Mouse (Mus musculus) 3134 (cell line): Measurements from ENCODE around the gene Fchsd2.

Experiments
- DNase-seq: peaks from one replicate; pipeline ENCODE4 v3.0.0-alpha.2; 2011; ENCODE audit warnings: low spot score; ENCODE audit not compliant: insufficient read length; ENCODE audit errors: extremely low read depth

Gene Fchsd2

DNA sequence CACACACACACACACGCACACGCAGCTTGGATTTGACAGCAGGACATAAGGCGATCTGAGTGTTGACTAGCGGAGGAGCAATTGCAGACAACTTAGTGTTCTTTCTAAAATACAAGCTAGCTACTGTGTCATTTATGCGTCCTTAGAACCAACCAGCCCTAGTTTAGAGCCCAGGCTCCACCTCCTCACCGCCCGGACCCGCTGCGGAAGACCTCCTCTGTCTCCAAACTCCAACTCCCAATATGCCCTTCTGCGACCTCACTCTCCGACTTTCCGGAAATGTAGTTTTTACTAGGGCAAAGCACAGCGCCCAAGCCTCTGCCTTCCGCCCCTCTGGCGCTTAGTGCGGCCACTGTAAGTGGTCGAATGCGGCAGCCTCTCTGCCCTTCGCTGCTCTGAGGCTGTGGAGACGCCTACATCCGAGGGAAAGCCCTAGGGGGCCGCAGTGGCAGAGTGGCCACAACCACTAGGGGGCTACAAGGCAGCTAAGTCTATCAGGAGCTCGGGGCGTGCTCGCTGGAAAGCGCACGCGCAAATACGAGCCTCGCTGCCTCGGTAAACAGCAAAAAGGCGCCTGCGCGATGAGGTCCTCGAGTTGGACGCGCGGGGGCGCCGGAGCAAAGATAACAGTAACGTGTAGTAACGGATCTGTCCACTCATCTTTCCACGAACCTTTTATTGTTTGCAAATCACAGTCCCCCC lies 217.8 kb downstream of the Fchsd2 start:
- peak; percentile 94 for DNase-seq

DNA sequence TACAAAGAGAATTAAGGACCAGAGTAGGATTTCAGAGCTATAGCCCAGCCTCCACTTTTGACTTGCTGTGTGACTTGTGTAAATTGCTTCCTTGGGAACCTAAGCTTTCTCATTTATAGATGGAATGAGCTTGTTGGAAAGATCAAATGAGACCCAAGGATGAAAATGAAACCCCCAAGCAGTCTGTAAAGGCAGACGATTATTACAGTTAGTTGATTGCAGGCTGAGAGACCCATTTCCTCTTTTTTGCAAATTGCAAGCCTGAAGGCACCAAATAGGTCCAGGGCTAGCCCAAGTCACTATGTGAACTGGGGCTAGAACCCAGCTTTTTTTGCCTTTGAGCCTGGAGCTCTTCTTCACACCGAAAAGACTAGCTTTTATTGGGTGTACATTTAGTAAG lies 218.4 kb downstream of the Fchsd2 start:
- DNase-seq: no peak

DNA sequence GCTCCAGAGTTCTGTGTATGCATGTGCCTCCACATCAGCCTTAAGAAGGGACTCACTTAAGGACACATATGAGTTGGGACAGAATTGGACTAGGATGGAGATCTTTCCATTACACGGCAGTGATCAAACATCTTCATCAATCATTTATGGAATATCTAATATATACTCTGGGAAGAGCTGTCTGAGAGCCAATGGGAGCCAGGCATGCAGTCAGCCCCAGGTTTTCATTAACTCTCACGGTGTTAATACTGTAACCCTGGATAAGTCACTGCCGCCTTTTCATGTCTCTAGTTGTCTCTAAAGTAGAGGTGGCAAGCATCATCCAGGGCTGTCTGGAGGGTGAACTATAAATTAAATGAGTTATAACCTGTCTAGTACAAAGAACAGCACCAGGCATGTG lies 220.4 kb downstream of the Fchsd2 start:
- DNase-seq: no peak

DNA sequence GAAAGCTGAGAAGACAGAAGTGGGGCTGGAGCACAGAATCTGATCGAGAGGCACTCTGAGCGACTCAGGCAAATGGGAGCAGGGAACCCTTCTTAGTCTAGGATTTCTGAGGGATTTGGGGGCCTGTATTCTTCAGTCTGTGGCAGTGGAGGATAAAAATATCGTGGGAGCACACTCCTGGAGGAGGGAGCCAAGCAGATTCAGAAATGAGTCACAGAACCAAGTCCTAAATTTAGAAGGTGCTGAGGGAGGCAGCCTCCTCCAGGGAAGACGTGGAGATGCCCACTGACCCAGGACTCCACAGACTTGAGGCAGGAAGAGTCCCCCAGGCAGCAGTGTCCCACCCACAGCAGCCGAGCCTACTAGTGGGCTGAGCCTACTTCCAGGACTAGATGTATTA lies 221.7 kb downstream of the Fchsd2 start:
- DNase-seq: no peak

DNA sequence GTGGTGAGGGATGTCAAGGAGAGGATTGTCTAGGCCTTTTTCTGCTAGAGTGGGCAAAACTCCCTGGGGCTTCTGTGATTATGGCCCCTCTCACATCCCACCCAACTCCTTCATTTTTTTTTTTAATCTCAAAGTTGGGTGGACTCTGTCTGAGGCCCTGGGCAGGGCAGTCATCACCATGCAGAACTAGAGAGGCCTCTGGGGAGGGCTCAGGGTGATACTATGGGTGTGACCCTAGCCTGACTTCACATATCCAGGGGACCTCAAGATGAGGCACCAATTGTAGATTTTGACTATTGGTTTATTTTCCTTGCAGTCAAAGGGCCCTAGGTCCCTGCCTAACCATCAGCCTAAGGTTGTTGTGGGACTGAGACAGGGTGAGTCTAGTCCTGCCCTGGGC lies 223.0 kb downstream of the Fchsd2 start:
- DNase-seq: no peak

DNA sequence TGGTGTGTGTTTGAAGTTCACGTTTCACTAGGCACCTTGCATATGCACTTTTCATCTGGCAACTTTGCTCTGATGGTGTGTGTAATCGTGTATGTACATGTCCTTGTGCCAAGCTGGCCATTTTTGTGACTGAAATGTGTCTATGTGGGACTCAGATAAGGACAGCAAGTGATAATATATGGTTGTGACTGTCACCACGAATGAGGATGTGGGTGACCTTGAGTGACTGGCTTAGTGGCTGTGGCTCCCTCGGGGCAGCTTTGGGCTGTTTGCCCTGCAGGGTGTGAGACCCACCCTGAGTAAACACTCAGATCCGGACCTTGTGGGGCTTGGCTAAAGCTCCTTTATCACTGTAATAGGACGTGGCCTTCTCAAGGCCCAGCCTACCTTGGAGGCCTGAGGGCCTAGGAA lies 223.9 kb downstream of the Fchsd2 start:
- no peak for DNase-seq

DNA sequence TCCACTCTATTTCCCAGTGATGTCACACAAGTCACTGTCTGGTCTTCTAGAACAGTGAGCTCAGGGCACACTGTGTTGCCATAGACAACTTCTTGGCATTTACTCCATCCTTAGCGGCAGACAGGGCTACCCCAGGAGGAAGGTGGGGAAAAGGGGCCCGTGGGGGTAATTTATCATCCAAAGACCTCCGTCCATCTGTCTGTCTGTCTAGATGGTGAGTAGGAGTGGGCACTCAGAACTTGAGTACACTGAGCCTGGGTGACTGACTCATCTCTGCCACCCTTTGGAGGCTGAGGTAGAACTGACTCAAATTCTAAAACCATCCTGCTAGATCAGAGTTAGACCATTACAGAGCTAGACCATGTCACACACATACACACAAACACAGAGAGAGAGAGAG lies 224.4 kb downstream of the Fchsd2 start, which contains the start of gene Stard10:
Gene Stard10, plus strand, starts transcription at position 73 of the 400 bp plus-strand sequence.
- DNase-seq: no peak

DNA sequence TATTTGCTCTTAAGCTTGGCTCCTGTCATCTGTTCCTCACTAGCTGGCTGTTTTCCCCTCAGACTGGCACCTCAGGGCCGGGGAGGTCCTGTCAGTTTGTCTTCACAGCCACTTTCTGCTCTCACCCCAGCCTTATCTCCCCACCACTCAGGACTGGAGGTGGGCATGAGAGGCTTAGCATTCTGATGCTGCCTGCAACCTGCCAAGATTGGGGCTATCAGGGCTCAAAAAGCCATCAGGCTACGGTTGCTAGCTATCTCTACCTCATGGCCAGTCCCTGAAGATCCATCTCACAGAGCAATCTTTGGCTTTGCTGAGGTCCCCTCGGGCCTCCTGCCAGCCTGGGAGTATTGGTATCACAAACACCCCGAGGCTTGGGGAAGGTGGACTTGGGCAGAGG lies 226.2 kb downstream of the Fchsd2 start:
- DNase-seq: no peak

DNA sequence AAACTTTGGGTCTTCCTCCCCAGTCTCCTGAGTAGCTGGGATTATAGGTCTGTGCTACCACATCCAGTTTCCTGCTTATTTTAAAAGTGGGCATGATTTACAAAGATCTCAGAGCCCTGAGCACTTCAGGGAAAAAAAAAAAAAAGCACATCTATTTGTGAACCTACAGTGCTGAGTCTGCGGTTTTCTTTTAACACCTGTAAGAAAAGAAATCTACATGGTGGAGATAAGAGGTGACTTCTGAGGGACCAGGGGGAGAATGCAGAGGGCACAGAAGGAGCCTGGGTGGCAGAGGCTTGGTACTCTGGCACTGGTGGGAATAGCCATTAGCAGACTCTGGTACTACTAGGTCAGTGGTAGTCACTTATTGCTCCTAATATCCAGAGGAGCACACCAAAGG lies 227.1 kb downstream of the Fchsd2 start:
- no peak for DNase-seq

DNA sequence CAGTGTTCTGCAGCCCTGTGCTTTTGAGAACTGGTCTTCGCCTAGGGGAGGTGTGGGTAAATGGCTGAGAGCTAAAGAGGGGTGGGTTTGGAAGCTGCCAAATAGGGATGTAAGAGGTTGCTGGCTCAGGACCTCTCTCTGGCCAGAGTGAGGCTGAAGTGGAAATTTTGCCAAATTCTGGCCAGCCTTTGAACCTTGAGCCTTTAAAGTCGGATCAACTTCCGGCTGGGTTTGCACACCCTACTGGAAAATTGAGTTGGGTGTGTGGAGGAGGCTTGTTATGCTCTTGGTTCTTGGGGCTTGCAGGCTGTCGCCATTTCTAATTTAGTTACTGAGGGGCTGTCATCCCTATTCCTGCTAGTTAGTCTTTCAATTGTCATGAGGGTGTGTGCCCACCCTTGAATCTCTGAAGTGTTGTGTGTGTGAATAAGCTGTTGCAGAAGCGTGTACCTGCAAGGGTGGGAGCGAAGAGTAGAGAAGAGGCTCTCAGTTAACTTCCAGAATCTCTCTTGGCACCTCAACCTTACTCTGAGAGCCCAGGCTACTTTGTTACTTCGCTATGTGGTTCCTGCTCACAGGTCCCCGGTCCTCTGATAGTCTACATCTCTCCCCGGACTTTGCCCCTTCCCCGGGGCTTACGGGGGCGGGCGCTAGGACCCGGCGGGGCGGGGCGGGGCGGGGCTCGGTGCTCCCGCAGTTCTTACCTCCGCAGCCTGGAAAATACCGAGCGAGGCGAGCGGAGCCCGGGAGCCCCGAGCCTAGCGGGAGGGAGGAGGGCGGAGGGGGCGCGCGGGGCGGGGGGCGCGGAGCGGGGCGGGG lies 227.9 kb downstream of the Fchsd2 start:
- no peak for DNase-seq

DNA sequence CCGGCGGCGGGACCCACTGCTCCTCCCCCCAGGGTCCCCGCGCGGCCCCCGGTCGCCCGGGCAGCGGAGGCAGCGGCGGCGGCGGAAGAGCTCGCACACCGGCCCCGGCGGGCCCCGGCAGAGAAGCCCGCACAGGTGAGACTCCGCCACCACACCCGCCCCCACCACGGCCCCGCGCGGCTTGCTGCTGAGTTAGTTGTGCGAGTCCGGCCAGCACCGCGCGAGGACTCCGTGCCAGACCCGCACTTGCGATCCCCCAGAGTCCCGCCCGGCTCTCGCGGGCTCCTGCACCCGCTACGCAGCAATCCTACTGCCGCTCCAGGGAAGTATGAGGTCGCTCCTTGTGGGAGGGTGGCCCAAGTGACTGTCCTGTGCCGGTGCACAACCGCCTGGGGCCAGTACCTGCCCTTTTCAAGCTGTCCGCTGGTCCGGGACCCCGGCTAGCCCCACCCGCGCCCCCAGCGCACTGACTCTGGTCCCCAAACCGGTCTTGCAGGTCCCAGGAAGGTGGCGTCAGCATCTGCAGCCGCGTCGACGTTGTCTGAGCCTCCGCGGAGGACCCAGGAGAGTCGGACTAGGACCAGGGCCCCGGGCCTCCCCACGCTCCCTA lies 228.7 kb downstream of the Fchsd2 start:
- DNase-seq: no peak

DNA sequence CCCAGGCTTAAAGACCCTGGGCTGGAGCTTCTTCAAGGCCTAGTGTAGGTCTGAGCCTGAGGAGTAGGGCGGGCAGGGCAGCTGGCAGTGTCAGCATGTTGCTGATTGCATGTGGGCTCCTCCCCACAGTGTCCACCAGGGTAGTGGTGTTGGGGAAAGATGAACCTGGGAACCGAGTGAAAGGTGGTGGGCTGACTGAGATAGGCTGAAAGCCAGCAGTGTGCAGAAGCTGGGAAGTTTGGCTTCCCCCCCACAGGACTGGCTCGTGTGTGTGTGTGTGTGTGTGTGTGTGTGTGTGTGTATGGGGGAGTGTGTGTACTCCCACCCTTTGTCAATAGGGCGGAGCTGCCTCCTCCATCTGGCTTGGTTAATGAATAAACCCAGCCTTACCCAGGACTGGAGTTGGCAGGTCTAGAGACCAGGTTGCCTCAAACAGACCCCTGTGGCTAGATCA lies 230.5 kb downstream of the Fchsd2 start:
- no peak for DNase-seq

DNA sequence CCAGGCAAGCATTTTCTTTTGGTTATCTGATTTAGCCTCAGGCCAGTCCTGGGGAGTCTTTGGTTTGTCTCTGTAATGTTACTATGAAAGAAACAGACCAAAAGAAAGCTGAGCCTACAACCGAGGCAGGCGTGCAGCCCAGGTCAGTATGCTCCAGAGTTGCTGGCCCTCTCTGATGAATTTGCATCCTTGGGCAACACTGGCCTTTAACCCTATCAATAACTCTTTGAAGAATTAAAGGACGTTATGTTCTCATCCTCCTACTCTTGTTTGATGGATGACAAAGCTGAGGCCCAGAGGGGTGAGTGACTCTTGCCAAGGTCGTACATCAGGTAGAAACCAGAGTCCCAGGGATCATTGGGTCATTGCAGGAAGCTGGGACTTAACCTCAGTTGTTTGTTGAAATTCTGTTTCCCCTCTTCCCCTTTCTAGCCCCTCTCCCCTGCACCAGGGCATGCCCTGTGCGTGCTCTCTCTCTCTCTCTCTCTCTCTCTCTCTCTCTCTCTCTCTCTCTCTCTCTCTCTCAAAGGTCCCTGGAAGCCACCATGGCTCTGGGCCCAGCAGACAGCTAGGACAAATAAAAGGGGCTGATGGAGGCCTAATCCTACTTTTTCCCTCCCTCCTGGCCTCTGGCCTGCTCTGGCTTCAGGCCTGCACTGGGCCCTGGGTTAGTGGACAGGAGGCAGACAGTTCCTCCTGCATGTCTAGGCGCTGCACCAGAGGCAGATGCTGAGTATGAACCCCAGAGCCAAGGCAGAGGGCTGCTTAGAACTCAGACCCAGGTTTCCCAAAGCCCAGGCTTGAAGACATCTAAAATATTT lies 231.7 kb downstream of the Fchsd2 start:
- no peak for DNase-seq

DNA sequence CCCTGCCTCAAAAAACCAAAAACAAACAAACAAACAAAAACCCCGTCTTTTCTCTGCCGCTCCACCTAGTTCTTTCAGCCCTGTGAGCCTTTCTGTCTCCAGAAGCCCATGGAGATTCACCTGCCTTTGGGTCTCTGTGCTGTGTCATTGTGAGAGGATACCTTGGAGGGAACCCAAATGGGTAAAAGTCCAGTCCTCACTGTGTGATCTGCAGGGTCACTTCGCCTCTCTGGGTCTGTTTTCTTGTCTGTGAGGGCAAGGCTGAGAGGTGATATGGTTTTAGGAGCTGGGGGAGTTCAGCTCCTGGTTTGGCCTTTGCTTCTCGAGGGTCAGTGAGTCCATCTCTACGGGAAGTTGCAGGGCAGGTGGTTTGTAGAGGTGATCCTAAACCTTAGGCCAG lies 233.3 kb downstream of the Fchsd2 start:
- no peak for DNase-seq

DNA sequence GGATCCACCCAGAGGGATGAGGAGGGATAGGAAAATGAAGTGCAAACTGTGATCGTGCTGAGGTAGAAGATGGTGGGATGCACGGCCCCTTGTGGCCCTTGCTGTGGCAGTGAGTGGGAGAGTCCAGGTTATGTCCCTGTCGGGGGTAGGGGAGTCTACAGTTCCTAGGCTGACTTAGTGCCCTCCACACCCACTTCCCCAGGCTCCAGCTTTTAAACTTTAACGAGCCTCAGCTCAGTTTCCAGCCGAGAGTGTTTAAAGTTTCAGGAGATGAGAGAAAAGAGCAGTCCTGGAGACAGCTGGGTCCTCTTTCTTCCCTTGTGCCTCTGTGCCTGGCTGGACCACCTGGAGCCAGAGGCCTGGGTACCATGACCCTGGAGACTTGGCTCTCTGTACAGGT lies 234.6 kb downstream of the Fchsd2 start:
- DNase-seq: no peak

DNA sequence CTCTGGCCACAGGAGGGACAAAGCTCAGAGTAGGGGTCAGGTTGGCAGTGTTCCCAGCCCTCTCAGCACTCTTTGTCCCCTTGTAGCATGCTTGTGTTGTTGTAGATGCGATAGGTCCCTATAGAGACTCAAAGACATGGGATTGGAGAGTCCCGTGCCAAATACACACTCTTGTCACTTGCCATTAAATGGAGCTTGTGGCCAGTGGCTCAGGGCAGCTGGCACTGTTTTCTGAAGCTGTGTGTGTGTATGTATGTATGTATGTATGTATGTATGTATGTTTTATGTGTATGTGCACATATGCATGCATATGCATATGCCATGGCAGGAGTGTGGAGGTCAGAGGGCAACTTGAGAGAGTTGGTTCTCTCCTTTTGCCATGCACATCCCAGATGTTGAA lies 235.1 kb downstream of the Fchsd2 start:
- DNase-seq: no peak

DNA sequence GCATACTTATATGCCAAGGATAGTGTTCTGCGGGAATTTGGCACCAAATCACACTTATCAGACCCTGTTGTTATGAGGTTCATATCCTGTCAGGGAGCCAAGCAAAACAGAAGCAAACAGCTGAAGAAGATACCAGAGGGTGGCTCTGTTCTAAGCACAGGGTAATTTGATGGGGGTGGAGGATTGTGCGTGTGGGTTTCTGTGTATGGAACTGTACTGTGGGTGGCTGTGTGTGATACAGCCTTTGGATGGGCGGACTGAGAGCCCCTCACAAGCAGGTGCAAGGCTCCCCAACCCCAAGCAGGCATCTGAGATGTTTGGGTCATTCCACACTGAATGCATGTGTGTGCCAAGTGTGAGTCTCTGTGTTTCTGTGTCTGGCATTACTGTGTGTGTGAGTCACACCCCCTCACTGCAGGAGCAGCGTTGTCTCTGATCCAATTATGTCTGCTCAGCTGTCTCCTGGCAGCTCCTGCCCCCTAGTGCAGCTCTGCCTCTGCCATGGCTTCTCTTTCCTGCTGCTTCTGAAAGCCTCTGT lies 236.0 kb downstream of the Fchsd2 start:
- peak; percentile 50 for DNase-seq

DNA sequence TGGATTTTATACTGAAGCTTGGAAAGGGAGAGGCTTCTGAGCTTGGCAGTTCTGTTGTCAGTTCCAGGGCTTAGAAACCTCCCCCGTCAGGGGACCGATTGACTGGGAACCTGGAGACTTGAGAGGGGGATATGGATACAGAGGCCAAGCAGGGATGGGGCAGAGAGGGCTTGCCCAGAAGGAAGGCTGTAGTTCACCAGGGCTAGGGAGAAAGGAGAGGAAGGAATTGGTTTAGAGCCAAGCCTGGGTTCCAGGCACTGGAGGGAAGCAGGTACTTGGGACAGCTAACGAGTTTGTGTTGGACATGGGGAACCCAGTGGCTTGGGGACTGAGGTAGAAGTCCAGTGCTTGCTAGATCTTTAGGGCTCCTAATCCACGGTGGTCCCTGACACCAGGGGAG lies 236.9 kb downstream of the Fchsd2 start:
- DNase-seq: no peak

DNA sequence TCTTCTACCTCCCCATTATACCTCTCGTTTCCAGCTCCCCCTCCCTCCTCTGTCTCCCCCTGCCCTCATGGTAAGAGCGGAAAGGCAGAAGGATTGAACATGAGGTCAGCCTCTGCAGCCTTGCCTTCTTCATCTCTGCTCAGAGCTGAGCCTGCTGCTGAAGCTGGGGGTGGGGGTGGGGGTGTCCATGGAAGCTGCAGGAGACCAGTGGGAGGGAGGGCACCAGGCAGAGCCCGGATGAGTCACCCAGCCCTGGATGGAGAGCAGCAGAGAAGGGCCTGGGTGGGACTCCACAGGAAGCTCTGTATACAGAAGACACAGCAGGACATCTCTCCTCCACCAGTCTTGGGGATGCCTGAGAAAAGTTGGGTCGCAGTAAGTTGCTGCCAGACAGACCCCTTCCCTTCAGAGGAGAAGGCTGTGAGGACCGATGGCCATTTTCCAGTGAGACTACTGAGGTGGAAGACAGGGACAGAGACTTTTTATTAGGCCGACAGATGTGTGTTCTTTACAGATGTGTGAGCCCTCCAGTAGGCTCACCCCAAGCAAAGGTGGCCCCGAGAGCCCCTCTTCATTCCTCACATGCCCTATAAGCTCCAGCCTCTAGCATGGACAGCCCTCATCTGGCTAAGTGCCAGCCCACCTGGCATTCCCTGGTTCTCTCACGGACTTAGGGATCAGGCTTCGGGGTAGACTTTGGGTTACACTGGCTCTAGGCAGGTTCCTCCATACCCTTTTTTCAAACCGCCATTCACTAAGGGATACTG lies 237.6 kb downstream of the Fchsd2 start:
- DNase-seq: peak; percentile 63

DNA sequence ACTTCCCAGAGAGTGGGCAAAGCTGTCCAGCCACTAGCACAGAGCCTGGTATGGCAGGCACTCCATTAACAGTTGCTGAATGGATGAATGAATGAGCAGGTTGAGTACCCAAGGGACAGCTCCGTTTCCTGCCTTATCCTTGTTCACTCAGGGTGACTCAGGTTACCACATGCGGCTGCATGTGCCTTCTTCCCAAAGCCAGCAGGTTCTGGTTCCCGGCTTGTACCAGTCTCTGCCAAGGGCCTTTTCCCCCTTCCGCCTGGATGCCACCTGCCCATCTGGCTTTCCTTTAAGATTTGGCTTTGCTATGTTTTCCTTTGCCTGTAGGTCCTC lies 238.1 kb downstream of the Fchsd2 start:
- DNase-seq: no peak
